ENCODE assay signal across 32 mouse cellular contexts in the genomic region with DNA sequence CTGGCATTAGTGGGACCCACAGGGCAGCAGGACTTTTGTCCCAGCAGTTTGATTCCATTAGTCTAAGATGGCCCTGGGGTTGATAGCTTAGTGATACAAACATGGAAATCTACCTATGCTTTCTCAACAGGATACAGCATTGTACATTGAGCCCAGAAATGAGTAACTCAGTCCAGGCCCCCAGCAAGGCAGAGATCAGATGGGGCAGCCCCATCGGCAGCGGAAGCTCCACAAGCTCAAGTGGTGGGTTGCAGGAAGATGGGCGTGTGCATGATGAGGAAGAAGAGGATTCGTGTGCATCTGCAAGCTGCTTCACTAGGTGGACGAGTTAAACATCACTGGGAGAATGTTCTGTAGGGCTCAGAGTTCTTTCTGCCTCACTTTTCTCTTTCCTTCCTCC. TPM values are rescaled to one million over a fixed set of nuclear protein-coding genes. Genes with fewer than 3 reads are reported as not detected.
"Had no signal": no experiment of that assay in that cellular context is flagged by ENCODE, and none has a peak within 500 bp of the region (broad histone marks: within the 10 kb centered on the region; RNA-seq: fewer than 3 reads in every experiment).

No protein-coding gene starts in this region.

- H3K4me1 ChIP-seq: limb, embryonic 10.5 days; limb, embryonic 12.5 days; limb, embryonic 13.5 days; limb, embryonic 15.5 days; liver, embryonic 12.5 days; liver, embryonic 13.5 days; liver, embryonic 15.5 days; lung, embryonic 15.5 days; megakaryocyte, embryonic 14.5 days; midbrain, embryonic 10.5 days; midbrain, embryonic 12.5 days; midbrain, embryonic 13.5 days; midbrain, embryonic 15.5 days; neural tube, embryonic 12.5 days had no signal

- H3K4me2 ChIP-seq: limb, embryonic 12.5 days; limb, embryonic 13.5 days; limb, embryonic 15.5 days; liver, embryonic 11.5 days; liver, embryonic 12.5 days; liver, embryonic 13.5 days; liver, embryonic 15.5 days; lung, embryonic 14.5 days; lung, embryonic 15.5 days; midbrain, embryonic 12.5 days; midbrain, embryonic 13.5 days; midbrain, embryonic 15.5 days; neural tube, embryonic 12.5 days had no signal

- H3K27ac ChIP-seq: left cerebral cortex, adult 2 months; limb, embryonic 10.5 days; limb, embryonic 12.5 days; limb, embryonic 13.5 days; limb, embryonic 15.5 days; liver, embryonic 12.5 days; liver, embryonic 13.5 days; liver, embryonic 14.5 days; liver, embryonic 15.5 days; lung, embryonic 15.5 days; macrophage; midbrain, embryonic 10.5 days; midbrain, embryonic 12.5 days; midbrain, embryonic 13.5 days; midbrain, embryonic 15.5 days; neural tube, embryonic 12.5 days had no signal

- ATAC-seq: liver, embryonic 12.5 days; liver, postnatal 0 days; lung, postnatal 0 days; midbrain, embryonic 13.5 days; midbrain, embryonic 15.5 days; midbrain, embryonic 16.5 days had no signal

- H3K4me3 ChIP-seq: left cerebral cortex, adult 2 months; limb, embryonic 10.5 days; limb, embryonic 12.5 days; limb, embryonic 13.5 days; limb, embryonic 15.5 days; liver, embryonic 12.5 days; liver, embryonic 13.5 days; liver, embryonic 15.5 days; lung, embryonic 15.5 days; megakaryocyte, embryonic 14.5 days; midbrain, embryonic 10.5 days; midbrain, embryonic 12.5 days; midbrain, embryonic 13.5 days; midbrain, embryonic 15.5 days; myocyte; neural tube, embryonic 12.5 days had no signal

- H3K9me3 ChIP-seq: limb, embryonic 10.5 days; limb, embryonic 12.5 days; limb, embryonic 13.5 days; limb, embryonic 15.5 days; liver, embryonic 12.5 days; liver, embryonic 13.5 days; liver, embryonic 15.5 days; lung, embryonic 15.5 days; megakaryocyte, embryonic 14.5 days; midbrain, embryonic 10.5 days; midbrain, embryonic 12.5 days; midbrain, embryonic 13.5 days; midbrain, embryonic 15.5 days; neural tube, embryonic 12.5 days had no signal

- H3K9ac ChIP-seq: limb, embryonic 12.5 days; limb, embryonic 13.5 days; limb, embryonic 15.5 days; liver, embryonic 12.5 days; liver, embryonic 13.5 days; liver, embryonic 14.5 days; liver, embryonic 15.5 days; liver, postnatal 0 days; lung, embryonic 14.5 days; lung, embryonic 15.5 days; midbrain, embryonic 12.5 days; midbrain, embryonic 13.5 days; midbrain, embryonic 15.5 days; neural tube, embryonic 12.5 days had no signal

- H3K36me3 ChIP-seq: limb, embryonic 10.5 days; limb, embryonic 12.5 days; limb, embryonic 13.5 days; limb, embryonic 15.5 days; liver, embryonic 12.5 days; liver, embryonic 13.5 days; liver, embryonic 15.5 days; lung, embryonic 15.5 days; midbrain, embryonic 10.5 days; midbrain, embryonic 12.5 days; midbrain, embryonic 13.5 days; midbrain, embryonic 15.5 days; neural tube, embryonic 12.5 days had no signal

- DNase-seq: left cerebral cortex, postnatal 4 days; liver; liver, embryonic 13.5 days; liver, postnatal 0 days; lung, adult 18-20 months; lung, adult 2 months; lung, embryonic 14.5 days; lung, postnatal 10 days; lung, postnatal 14 days; lung, postnatal 36 days; lung, postnatal 4 days had no signal

- H3K27me3 ChIP-seq: limb, embryonic 12.5 days; limb, embryonic 13.5 days; limb, embryonic 15.5 days; liver, embryonic 12.5 days; lung, embryonic 15.5 days; megakaryocyte, embryonic 14.5 days; midbrain, embryonic 12.5 days; midbrain, embryonic 13.5 days; midbrain, embryonic 15.5 days; neural tube, embryonic 12.5 days had no signal

RNA-seq across cellular contexts. Expression of a gene that starts 11.8 kb away (rescaled TPM):
- polyA plus RNA-seq: liver, adult 2 months had no signal
